Mouse (Mus musculus): ENCODE measurements around the gene Chd4.

Gene Chd4

GRCm38 (mm10) chr6:125092372-125092771, 3.4 kb upstream of the Chd4 start:
- DNase-seq (ENCODE audit: low read depth): no peak

- no peak for DNase-seq (ENCODE audit: low read depth)
Measured at GRCm38 (mm10) chr6:125094843-125095242, 938 bp upstream of the Chd4 start.

- no peak for DNase-seq (ENCODE audit: low read depth)
Measured at GRCm38 (mm10) chr6:125096279-125096596, 457 bp downstream of the Chd4 start.

- DNase-seq (ENCODE audit: low read depth): no peak
Measured at GRCm38 (mm10) chr6:125096597-125097345, 990 bp downstream of the Chd4 start.

- no peak for DNase-seq (ENCODE audit: low read depth)
Measured at GRCm38 (mm10) chr6:125097346-125097689, 1.5 kb downstream of the Chd4 start.

GRCm38 (mm10) chr6:125097951-125098350, 2.2 kb downstream of the Chd4 start:
- DNase-seq (ENCODE audit: low read depth): no peak

GRCm38 (mm10) chr6:125098513-125098912, 2.7 kb downstream of the Chd4 start:
- no peak for DNase-seq (ENCODE audit: low read depth)

- no peak for DNase-seq (ENCODE audit: low read depth)
Measured at GRCm38 (mm10) chr6:125099421-125099971, 3.7 kb downstream of the Chd4 start.

GRCm38 (mm10) chr6:125101444-125101843, 5.7 kb downstream of the Chd4 start:
- no peak for DNase-seq (ENCODE audit: low read depth)

- no peak for DNase-seq (ENCODE audit: low read depth)
Measured at GRCm38 (mm10) chr6:125104223-125104622, 8.4 kb downstream of the Chd4 start.

GRCm38 (mm10) chr6:125107705-125108104, 11.9 kb downstream of the Chd4 start:
- DNase-seq (ENCODE audit: low read depth): no peak

GRCm38 (mm10) chr6:125109371-125109770, 13.6 kb downstream of the Chd4 start:
- no peak for DNase-seq (ENCODE audit: low read depth)

- no peak for DNase-seq (ENCODE audit: low read depth)
Measured at GRCm38 (mm10) chr6:125110927-125111326, 15.1 kb downstream of the Chd4 start.

- DNase-seq (ENCODE audit: low read depth): no peak
Measured at GRCm38 (mm10) chr6:125112553-125112952, 16.8 kb downstream of the Chd4 start.

- no peak for DNase-seq (ENCODE audit: low read depth)
Measured at GRCm38 (mm10) chr6:125119387-125119786, 23.6 kb downstream of the Chd4 start.

- no peak for DNase-seq (ENCODE audit: low read depth)
Measured at GRCm38 (mm10) chr6:125128724-125129123, 32.9 kb downstream of the Chd4 start.

GRCm38 (mm10) chr6:125129710-125130402, 34.1 kb downstream of the Chd4 start:
- DNase-seq (ENCODE audit: low read depth): no peak

- DNase-seq (ENCODE audit: low read depth): peak; percentile 92
Measured at GRCm38 (mm10) chr6:125131302-125132156, 35.7 kb downstream of the Chd4 start, which contains the start of gene Nop2. Nop2 (plus strand) TSS chr6:125131909.

GRCm38 (mm10) chr6:125132470-125132869, 36.7 kb downstream of the Chd4 start:
- DNase-seq (ENCODE audit: low read depth): no peak

- no peak for DNase-seq (ENCODE audit: low read depth)
Measured at GRCm38 (mm10) chr6:125137002-125137671, 41.4 kb downstream of the Chd4 start.

- no peak for DNase-seq (ENCODE audit: low read depth)
Measured at GRCm38 (mm10) chr6:125139747-125140146, 44.0 kb downstream of the Chd4 start.

GRCm38 (mm10) chr6:125142436-125142835, 46.7 kb downstream of the Chd4 start:
- DNase-seq (ENCODE audit: low read depth): no peak
